Mouse (Mus musculus) urinary bladder, adult 2 months (tissue): ENCODE results near the gene Bri3bp. TPM values are rescaled to one million over a fixed set of nuclear protein-coding genes. Genes with fewer than 3 reads are reported as not detected.

Experiments used
- polyA plus RNA-seq: library from polyadenylated mRNA; depleted of rRNA; stranded (reverse); fragments of >200 nt; gene quantifications from 2 replicates; pipeline ENCODE4 v1.2.3, GENCODE M21; 2012; rRNA removed

The Bri3bp gene
- polyA plus RNA-seq, 1 experiment, result 3.5 TPM

Other genes with a start within 250 kb of the Bri3bp start
- gene Scarb1, start 100.5 kb upstream of the Bri3bp start, polyA plus RNA-seq, result 75.6 and 92.2 TPM in 2 replicates
- 0.29 and 0.40 TPM in 2 replicates for gene Gm10382, start 52.2 kb upstream of the Bri3bp start, polyA plus RNA-seq
- 740 and 949 TPM in 2 replicates for gene Ubc, start 51.4 kb upstream of the Bri3bp start, polyA plus RNA-seq
- 15.7 and 16.8 TPM in 2 replicates for gene Dhx37, start 7.4 kb upstream of the Bri3bp start, polyA plus RNA-seq
- 27.3 and 40.5 TPM in 2 replicates for gene Aacs, start 34.2 kb downstream of the Bri3bp start, polyA plus RNA-seq
- 0.03 and 0.04 TPM in 2 replicates for gene Tmem132b, start 90.2 kb downstream of the Bri3bp start, polyA plus RNA-seq